Mouse (Mus musculus): ENCODE measurements around the gene Ptprm. TPM values are rescaled to one million over a fixed set of nuclear protein-coding genes. Genes with fewer than 3 reads are reported as not detected.

Gene Ptprm
- polyA plus RNA-seq, 1 experiment from 2014 or later: 16.5 TPM

DNA sequence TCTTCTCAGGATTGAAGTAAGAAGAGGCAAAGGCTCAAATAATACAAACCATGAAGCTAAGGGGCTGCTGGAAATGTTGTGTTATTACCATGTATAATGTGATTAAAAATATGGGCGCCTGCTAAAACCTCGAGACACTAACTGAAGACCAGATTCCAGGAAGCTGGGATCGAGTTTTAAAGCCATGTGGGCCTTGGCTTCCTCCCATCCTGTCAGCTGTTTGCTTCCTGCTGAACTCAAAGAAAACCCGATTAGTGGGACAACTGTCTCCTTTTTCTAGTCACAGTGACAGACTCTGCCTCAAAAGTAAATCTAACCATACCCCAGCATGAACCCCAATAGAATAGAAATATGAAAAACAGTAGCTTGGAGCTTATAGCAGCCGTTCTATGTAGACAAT, 374.3 kb downstream of the Ptprm start:
- Histone ChIP-seq H3K4me3 (no peak overlapping the region), H3K36me3 (no peaks in the 10 kb centered on the region), H3K4me2 (replicated peaks) (no peak overlapping the region), H3K27me3 (no peaks in the 10 kb centered on the region), H3K27ac (no peak overlapping the region), H3K9ac (no peak overlapping the region), H3K9me3 (replicated peaks) (no peaks in the 10 kb centered on the region), H3K4me1 (no peaks in the 10 kb centered on the region)
- no peak for ATAC-seq (ENCODE audit: low FRiP score)
- WGBS: 78% methylated on average over 5 of the region's 5 CpGs

DNA sequence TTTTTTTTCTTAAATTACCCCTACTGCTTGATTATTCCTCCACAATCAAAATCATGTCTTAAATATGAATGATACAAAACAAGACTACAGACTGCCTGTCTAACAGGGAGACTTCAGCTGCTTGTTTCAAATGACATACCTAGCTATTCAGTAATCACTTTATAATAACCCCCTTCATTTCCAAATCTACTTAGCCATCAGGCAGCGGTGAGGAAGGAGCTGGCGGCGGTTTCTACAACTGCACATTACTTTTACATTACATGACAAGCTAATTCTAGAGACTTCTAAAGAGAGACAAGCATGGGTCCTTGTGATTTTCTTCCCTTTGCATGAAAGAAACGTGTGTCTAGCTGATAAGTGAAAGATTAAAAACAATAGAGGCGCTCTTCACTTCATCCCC, 377.8 kb downstream of the Ptprm start:
- H3K4me1 ChIP-seq: no peaks in the 10 kb centered on the region
- no peak overlapping the region for H3K4me2 ChIP-seq (replicated peaks)
- H3K27ac ChIP-seq: no peak overlapping the region
- H3K9ac ChIP-seq: no peak overlapping the region
- WGBS: 75% methylated on average over 5 of the region's 5 CpGs
- no peaks in the 10 kb centered on the region for H3K9me3 ChIP-seq (replicated peaks)
- no peak for ATAC-seq (ENCODE audit: low FRiP score)
- H3K27me3 ChIP-seq: no peaks in the 10 kb centered on the region
- no peaks in the 10 kb centered on the region for H3K36me3 ChIP-seq
- H3K4me3 ChIP-seq: no peak overlapping the region

DNA sequence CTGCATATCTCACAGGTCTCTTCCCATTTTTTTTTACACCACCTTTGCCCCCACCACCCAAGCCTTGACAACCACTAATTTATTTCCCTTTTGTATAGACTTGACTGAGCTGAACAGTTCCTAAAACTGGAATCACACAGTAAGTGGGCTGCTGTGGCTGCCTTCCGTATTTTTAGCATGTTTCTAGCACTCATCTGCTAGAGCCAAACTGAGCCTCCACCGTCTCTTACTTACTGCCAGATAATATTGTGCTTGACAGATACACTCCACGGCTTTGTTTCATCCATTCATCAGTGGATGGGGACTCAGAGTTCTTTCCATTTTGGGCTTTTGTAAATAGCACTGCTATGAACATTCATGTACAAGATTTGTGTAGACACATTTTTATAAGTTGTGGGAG, 381.3 kb downstream of the Ptprm start:
- Histone ChIP-seq H3K9ac (no peak overlapping the region), H3K27me3 (no peaks in the 10 kb centered on the region), H3K27ac (no peak overlapping the region), H3K4me3 (no peak overlapping the region), H3K4me2 (replicated peaks) (no peak overlapping the region), H3K9me3 (replicated peaks) (no peaks in the 10 kb centered on the region), H3K36me3 (no peaks in the 10 kb centered on the region), H3K4me1 (no peaks in the 10 kb centered on the region)
- ATAC-seq (ENCODE audit: low FRiP score): no peak
- 83% methylated on average over 3 of the region's 3 CpGs for WGBS

DNA sequence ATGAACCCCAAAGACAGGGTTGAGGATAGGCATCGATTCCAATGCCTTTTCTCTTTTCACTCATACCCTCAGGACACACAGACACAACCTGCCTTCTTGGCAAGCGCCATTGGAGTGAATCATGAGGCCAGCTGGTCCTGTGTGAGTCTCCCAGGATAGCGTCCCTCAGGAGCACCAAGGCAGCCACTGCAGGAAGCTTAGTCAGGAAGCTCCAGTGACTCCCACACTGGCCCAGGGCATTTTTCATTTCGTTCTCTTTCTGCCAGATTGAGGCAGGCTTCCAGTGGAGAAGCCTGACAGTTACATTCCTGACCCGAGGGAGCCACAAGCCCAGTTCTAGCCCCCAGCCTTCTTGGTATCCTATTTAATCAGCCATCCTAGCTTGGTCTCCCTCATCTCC, 393.3 kb downstream of the Ptprm start:
- Histone ChIP-seq H3K4me3 (no peak overlapping the region), H3K27me3 (no peaks in the 10 kb centered on the region), H3K27ac (no peak overlapping the region), H3K9me3 (replicated peaks) (no peaks in the 10 kb centered on the region), H3K9ac (no peak overlapping the region), H3K36me3 (no peaks in the 10 kb centered on the region), H3K4me1 (no peaks in the 10 kb centered on the region), H3K4me2 (replicated peaks) (no peak overlapping the region)
- WGBS: 54% methylated on average over 5 of the region's 5 CpGs
- no peak for ATAC-seq (ENCODE audit: low FRiP score)

DNA sequence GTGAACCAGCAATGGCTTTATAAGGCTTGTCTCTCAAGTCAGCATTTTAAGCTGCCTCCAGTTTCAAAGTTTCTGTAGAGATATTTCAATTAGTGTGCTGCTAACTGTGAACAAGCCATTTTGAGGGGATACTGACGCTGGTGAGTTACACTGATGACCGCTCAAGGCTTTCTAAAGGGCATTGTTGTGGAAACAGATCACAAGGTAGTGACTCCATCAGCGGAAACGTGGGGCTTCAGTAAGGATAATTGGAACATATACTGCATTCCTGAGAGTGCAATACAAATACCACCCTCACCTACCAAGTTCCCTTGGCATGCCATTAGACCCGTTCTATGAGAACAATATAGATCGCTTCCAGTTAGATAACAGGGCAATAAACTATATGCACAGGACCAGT, 393.7 kb downstream of the Ptprm start:
- 78% methylated on average over 6 of the region's 6 CpGs for WGBS
- H3K27ac ChIP-seq: no peak overlapping the region
- H3K36me3 ChIP-seq: no peaks in the 10 kb centered on the region
- no peaks in the 10 kb centered on the region for H3K27me3 ChIP-seq
- no peak overlapping the region for H3K4me2 ChIP-seq (replicated peaks)
- H3K9ac ChIP-seq: no peak overlapping the region
- H3K4me3 ChIP-seq: no peak overlapping the region
- no peak for ATAC-seq (ENCODE audit: low FRiP score)
- H3K9me3 ChIP-seq (replicated peaks): no peaks in the 10 kb centered on the region
- no peaks in the 10 kb centered on the region for H3K4me1 ChIP-seq

DNA sequence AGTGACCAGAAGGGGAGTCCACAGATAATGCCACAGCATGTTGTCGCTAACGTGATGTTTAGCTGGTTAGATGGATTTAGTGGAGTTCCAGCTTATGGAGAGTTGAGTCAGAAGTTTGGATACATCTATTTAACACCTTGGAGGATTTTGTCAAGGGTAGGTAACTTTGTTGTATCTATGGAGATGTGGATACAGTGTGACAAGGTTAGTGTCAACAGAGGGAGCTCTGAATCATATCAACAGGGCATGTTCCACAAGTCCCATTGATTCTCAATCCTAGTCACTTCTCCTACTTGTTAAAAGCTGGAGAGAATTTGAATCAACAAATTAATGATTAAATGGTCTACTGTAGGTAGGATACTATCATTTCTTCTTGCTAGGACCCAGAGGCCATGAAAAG, 394.4 kb downstream of the Ptprm start:
- H3K9me3 ChIP-seq (replicated peaks): no peaks in the 10 kb centered on the region
- 97% methylated on average over 2 of the region's 2 CpGs for WGBS
- ATAC-seq (ENCODE audit: low FRiP score): no peak
- H3K27ac ChIP-seq: no peak overlapping the region
- no peak overlapping the region for H3K4me3 ChIP-seq
- no peaks in the 10 kb centered on the region for H3K27me3 ChIP-seq
- H3K9ac ChIP-seq: no peak overlapping the region
- H3K4me2 ChIP-seq (replicated peaks): no peak overlapping the region
- no peaks in the 10 kb centered on the region for H3K36me3 ChIP-seq
- no peaks in the 10 kb centered on the region for H3K4me1 ChIP-seq

DNA sequence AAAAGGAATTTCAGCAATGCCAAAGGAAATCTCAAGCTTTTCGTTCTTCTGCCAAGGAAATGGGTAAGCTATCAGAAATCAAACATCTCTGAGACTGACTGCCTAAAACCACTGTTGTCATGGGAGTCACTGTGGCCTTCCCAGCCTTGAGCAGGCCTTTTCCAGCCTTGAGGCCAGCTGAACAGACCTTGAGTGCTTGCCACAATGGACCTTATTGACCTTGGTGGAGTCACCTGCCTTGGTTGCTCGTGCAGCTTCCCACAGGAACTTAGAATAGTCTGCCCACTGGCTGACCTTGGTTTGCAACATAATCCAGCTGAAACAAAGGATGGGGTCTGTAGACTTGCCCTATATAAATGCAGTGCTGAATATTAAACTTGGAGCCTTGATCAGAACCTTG, 395.5 kb downstream of the Ptprm start:
- H3K36me3 ChIP-seq: no peaks in the 10 kb centered on the region
- no peaks in the 10 kb centered on the region for H3K4me1 ChIP-seq
- no peak overlapping the region for H3K9ac ChIP-seq
- no peak overlapping the region for H3K27ac ChIP-seq
- H3K27me3 ChIP-seq: no peaks in the 10 kb centered on the region
- WGBS: 79% methylated on average over 2 of the region's 2 CpGs
- no peaks in the 10 kb centered on the region for H3K9me3 ChIP-seq (replicated peaks)
- no peak overlapping the region for H3K4me3 ChIP-seq
- ATAC-seq (ENCODE audit: low FRiP score): no peak
- no peak overlapping the region for H3K4me2 ChIP-seq (replicated peaks)

DNA sequence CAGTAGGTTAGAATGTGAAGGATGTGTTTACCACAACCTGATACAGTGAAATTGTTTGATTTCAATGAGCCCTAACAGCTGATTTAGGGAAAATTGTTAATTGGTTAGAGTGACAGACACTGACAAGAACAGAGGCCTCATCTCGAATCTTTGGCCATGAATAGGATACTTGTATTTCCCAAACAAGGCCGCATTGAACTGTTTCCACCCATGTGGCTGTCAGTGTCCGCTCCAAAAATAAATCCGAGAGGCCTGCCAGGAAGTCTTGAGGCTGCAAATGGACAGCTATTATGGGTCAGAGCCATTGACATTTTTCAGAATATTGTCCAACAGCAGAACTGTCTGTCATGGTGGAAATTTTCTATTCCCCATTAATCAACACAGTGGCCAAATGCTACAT, 409.8 kb downstream of the Ptprm start:
- H3K4me2 ChIP-seq (replicated peaks): no peak overlapping the region
- WGBS: 72% methylated on average over 4 of the region's 4 CpGs
- H3K9me3 ChIP-seq (replicated peaks): no peaks in the 10 kb centered on the region
- no peaks in the 10 kb centered on the region for H3K4me1 ChIP-seq
- H3K4me3 ChIP-seq: no peak overlapping the region
- ATAC-seq (ENCODE audit: low FRiP score): no peak
- H3K27me3 ChIP-seq: no peaks in the 10 kb centered on the region
- H3K9ac ChIP-seq: no peak overlapping the region
- no peaks in the 10 kb centered on the region for H3K36me3 ChIP-seq
- no peak overlapping the region for H3K27ac ChIP-seq

DNA sequence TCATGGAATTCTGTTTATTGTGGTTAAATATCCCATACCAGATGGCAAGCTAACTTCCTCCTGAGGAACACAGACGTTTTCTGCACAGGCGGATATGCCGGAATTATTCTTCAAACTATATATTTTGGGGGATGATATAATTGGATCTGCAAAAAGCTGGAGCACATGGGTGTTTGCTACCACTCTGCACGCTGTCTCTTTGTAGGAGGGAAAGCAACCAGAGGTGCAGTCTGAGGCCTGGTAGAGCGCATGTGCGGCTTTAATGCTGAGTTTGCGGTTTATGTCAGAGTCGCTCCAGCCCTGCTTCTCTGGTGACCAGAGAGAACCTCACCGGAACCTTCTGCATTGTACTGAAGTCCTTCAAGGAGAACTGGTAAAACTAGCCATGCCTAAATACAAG, 410.7 kb downstream of the Ptprm start:
- WGBS: 88% methylated on average over 9 of the region's 9 CpGs
- ATAC-seq (ENCODE audit: low FRiP score): no peak
- Histone ChIP-seq H3K9me3 (replicated peaks) (no peaks in the 10 kb centered on the region), H3K4me3 (no peak overlapping the region), H3K27me3 (no peaks in the 10 kb centered on the region), H3K27ac (no peak overlapping the region), H3K4me1 (no peaks in the 10 kb centered on the region), H3K9ac (no peak overlapping the region), H3K4me2 (replicated peaks) (no peak overlapping the region), H3K36me3 (no peaks in the 10 kb centered on the region)

DNA sequence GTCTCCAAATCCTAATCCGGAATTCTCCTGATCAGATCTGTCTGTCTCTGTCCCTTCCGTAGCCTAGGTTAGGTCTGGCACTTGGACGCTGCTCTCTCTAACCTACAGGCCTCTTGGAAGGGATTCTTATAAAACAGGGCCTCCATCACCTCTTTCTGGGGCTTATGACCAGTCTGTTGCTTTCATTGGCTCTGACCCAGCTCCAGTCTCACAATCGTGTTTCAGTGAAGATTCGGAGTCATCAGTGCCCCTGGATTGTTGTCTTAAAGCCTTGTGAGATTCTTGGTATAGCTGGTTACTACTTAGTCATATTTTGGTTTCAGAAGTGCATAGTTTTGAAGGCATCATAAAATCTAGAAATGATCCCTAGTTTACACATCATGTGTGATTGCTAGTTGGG, 428.6 kb downstream of the Ptprm start:
- Histone ChIP-seq H3K27ac (no peak overlapping the region), H3K9ac (no peak overlapping the region), H3K4me2 (replicated peaks) (no peak overlapping the region), H3K27me3 (no peaks in the 10 kb centered on the region), H3K9me3 (replicated peaks) (peaks cover 4% of the 10 kb centered on the region; the same call in 1 of the 2 replicates), H3K4me1 (no peaks in the 10 kb centered on the region), H3K4me3 (no peak overlapping the region), H3K36me3 (no peaks in the 10 kb centered on the region)
- no peak for ATAC-seq (ENCODE audit: low FRiP score)
- WGBS: 87% methylated on average over 5 of the region's 5 CpGs

DNA sequence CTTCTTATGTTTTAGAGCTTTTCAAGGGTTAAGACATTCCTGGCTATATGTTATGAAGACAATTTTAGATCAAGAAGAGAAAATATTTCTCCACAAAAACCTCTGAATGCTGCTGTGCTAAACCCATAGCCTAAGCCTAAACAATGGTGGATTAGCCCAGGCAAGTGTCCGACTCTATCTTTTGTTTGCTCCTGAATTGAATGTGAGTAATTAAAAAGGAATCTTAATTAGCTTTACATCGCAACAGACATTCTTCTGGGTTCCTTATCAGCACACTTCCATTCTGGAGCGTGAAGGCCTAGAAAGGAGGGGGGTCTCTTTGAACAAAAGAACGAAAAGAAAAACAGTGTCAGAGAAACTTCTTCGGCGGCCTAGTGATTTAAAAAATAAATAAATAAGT, 439.6 kb downstream of the Ptprm start:
- H3K27ac ChIP-seq: no peak overlapping the region
- no peak overlapping the region for H3K4me3 ChIP-seq
- H3K4me2 ChIP-seq (replicated peaks): no peak overlapping the region
- no peak for ATAC-seq (ENCODE audit: low FRiP score)
- H3K27me3 ChIP-seq: no peaks in the 10 kb centered on the region
- H3K36me3 ChIP-seq: no peaks in the 10 kb centered on the region
- no peaks in the 10 kb centered on the region for H3K9me3 ChIP-seq (replicated peaks)
- 43% methylated on average over 6 of the region's 6 CpGs for WGBS
- H3K9ac ChIP-seq: no peak overlapping the region
- H3K4me1 ChIP-seq: 0 out of 2 replicates have a peak, but pooled peaks cover 2% of the 10 kb centered on the region

DNA sequence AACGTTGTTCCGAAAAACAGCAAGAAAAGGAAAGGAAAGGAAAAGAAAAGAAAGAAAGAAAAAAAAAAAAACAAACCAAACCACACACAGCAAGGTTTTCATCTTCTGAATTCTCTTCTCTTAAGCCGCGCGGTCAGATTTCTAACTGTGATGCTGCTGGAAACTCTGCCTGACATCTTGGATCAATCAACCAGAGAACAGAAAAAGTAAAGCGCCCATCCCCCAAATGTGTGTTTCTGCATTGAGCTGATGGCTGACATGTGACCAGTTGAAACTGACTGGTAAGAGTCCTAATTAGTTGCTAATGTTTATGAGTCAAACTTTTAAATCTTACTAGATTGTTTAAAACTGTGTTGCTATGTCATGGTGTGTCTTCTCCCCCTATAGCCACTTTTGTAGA, 441.7 kb downstream of the Ptprm start:
- WGBS: 80% methylated on average over 6 of the region's 6 CpGs
- no peak overlapping the region for H3K4me2 ChIP-seq (replicated peaks)
- ATAC-seq (ENCODE audit: low FRiP score): no peak
- H3K9ac ChIP-seq: no peak overlapping the region
- no peaks in the 10 kb centered on the region for H3K9me3 ChIP-seq (replicated peaks)
- H3K4me3 ChIP-seq: no peak overlapping the region
- no peaks in the 10 kb centered on the region for H3K36me3 ChIP-seq
- no peak overlapping the region for H3K27ac ChIP-seq
- H3K27me3 ChIP-seq: no peaks in the 10 kb centered on the region
- H3K4me1 ChIP-seq: 0 out of 2 replicates have a peak, but pooled peaks cover 2% of the 10 kb centered on the region

DNA sequence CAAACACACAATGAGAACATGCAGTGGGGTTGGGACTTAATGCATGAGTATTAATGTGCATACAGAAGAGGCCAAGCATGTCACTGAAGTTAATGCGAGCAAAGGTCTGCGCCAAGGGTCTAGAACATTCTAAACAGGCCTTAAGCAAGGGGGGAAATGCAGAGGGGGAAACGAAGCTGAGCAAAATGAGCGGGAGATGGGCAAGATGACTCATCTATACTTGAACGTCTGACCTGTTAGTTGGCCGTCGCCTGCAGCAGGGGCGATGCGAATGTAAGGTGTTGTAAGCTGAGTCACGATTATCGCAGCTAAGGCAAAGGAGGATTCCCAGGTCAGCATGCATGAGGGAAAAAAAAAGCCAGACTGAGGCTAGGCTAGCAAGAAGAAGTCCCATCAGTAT, 442.1 kb downstream of the Ptprm start:
- ATAC-seq (ENCODE audit: low FRiP score): no peak
- 0 out of 2 replicates have a peak, but pooled peaks cover 2% of the 10 kb centered on the region for H3K4me1 ChIP-seq
- H3K27me3 ChIP-seq: no peaks in the 10 kb centered on the region
- WGBS: 87% methylated on average over 11 of the region's 11 CpGs
- no peak overlapping the region for H3K4me2 ChIP-seq (replicated peaks)
- H3K9ac ChIP-seq: no peak overlapping the region
- H3K9me3 ChIP-seq (replicated peaks): no peaks in the 10 kb centered on the region
- H3K36me3 ChIP-seq: no peaks in the 10 kb centered on the region
- H3K4me3 ChIP-seq: no peak overlapping the region
- no peak overlapping the region for H3K27ac ChIP-seq

DNA sequence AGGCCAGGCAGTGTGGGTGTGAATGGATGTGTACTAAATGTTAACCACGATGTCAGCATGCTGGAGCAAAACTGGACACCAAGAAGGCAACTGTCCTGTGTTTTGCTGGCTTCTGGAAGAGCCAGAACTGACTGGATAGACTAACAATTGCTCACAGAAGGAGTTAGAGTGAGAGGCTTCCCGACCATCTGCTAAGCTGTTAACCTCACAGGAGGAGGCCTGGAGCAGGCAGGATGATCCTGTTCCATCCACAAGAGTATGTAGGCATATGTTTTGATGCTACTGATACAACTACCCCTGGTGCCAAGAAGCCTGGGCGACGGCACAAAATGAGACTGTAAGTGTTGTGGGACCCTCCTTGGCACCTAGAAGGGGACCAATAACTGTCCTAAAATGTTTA, 444.4 kb downstream of the Ptprm start:
- H3K4me1 ChIP-seq: 0 out of 2 replicates have a peak, but pooled peaks cover 2% of the 10 kb centered on the region
- no peaks in the 10 kb centered on the region for H3K27me3 ChIP-seq
- H3K4me3 ChIP-seq: no peak overlapping the region
- H3K9ac ChIP-seq: no peak overlapping the region
- no peak for ATAC-seq (ENCODE audit: low FRiP score)
- 78% methylated on average over 4 of the region's 4 CpGs for whole genome bisulfite sequencing
- no peaks in the 10 kb centered on the region for H3K9me3 ChIP-seq (replicated peaks)
- H3K27ac ChIP-seq: no peak overlapping the region
- no peaks in the 10 kb centered on the region for H3K36me3 ChIP-seq
- no peak overlapping the region for H3K4me2 ChIP-seq (replicated peaks)

Data from hindbrain, embryonic 12.5 days (tissue).